Mouse (Mus musculus) heart, embryonic 14.5 days (tissue): ENCODE measurements around the gene Hoxb3. TPM values are rescaled to one million over a fixed set of nuclear protein-coding genes. Genes with fewer than 3 reads are reported as not detected.

Experiments
- ATAC-seq: fragments of 200-750 bp; cut with Nextera tagmentation; 2 replicates; pipeline ENCODE4 v1.8.0; 2017; ENCODE audit warnings: low read depth, moderate TSS enrichment; ENCODE audit not compliant: insufficient number of reproducible peaks, insufficient read depth, low FRiP score
- H3K27ac ChIP-seq, 2 experiments: fragments of 200-500 bp in 1 of 2; fragments of 300-500 bp in 1 of 2; sonication (generic) in 1 of 2; replicated peaks in 1 of 2; 2 replicates each; pipeline ENCODE4 v1.5.1; 2012 to 2014; ENCODE audit warnings: low read depth in 2 of 2, low read length in 2 of 2, control low read depth in 1 of 2, mild to moderate bottlenecking in 1 of 2, mixed read lengths in 1 of 2; ENCODE audit not compliant: control insufficient read depth in 1 of 2, insufficient read depth in 1 of 2
- H3K27me3 ChIP-seq: fragments of 300-500 bp; sonication (generic); 2 replicates; pipeline ENCODE4 v1.6.1; 2014; ENCODE audit warnings: mild to moderate bottlenecking, low read length, control low read depth; ENCODE audit not compliant: control insufficient read depth, insufficient read depth
- H3K36me3 ChIP-seq: fragments of 300-500 bp; sonication (generic); 2 replicates; pipeline ENCODE4 v1.6.1; 2014; ENCODE audit warnings: mild to moderate bottlenecking, control low read depth, low read length, mixed read lengths; ENCODE audit not compliant: control insufficient read depth, insufficient read depth
- H3K4me1 ChIP-seq, 2 experiments: fragments of 200-500 bp in 1 of 2; fragments of 300-500 bp in 1 of 2; sonication (generic) in 1 of 2; 2 replicates each; pipeline ENCODE4 v1.6.1; 2012 to 2014; ENCODE audit warnings: low read length in 2 of 2, control low read depth in 1 of 2, mixed read lengths in 1 of 2; ENCODE audit not compliant: control insufficient read depth in 2 of 2, insufficient read depth in 2 of 2
- H3K4me2 ChIP-seq: fragments of 300-500 bp; sonication (generic); 2 replicates; pipeline ENCODE4 v1.6.1; 2014; ENCODE audit warnings: mild to moderate bottlenecking, low read length
- H3K4me3 ChIP-seq, 2 experiments: fragments of 200-500 bp in 1 of 2; fragments of 300-500 bp in 1 of 2; sonication (generic) in 1 of 2; 2 replicates each; pipeline ENCODE4 v1.5.1; 2012 to 2014; ENCODE audit warnings: low read length in 2 of 2, mild to moderate bottlenecking in 2 of 2, control low read depth in 1 of 2, low read depth in 1 of 2, moderate library complexity in 1 of 2; ENCODE audit not compliant: control insufficient read depth in 1 of 2, insufficient read depth in 1 of 2
- H3K9ac ChIP-seq: fragments of 300-500 bp; sonication (generic); 2 replicates; pipeline ENCODE4 v1.6.1; 2014; ENCODE audit warnings: mild to moderate bottlenecking, low read length
- H3K9me3 ChIP-seq: fragments of 300-500 bp; sonication (generic); 2 replicates; pipeline ENCODE4 v1.6.1; 2016; ENCODE audit warnings: low read length, control low read depth; ENCODE audit not compliant: control insufficient read depth
- WGBS: fragments of 180-500 bp; shearing (Covaris S2); extraction: QIAGEN DNeasy Blood & Tissue Kit; methylation state at CpG from one replicate; pipeline ENCODE4 v1.1.7; 2014; 5-methylcytosine and 5-hydroxymethylcytosine counted together
- polyA plus RNA-seq: library from polyadenylated mRNA; unstranded; fragments of >200 nt; fragmentation: Nextera tagmentation; extraction: Ambion mirVana; gene quantifications from 2 replicates; pipeline ENCODE4 v1.2.1, GENCODE M21; 2014

The Hoxb3 gene
- 0.31 and 0.43 TPM in 2 replicates for polyA plus RNA-seq

- no peak for ATAC-seq
- H3K36me3 ChIP-seq: no peaks in the 10 kb centered on the region
- WGBS: 21% methylated on average over 10 of the region's 10 CpGs
- no peaks in the 10 kb centered on the region for H3K9me3 ChIP-seq
- peaks cover 99% of the 10 kb centered on the region for H3K27me3 ChIP-seq
- no peak within 1 kb of the TSS for H3K4me2 ChIP-seq
- H3K9ac ChIP-seq: no peak within 1 kb of the TSS
- 0 out of 4 replicates have a peak, but pooled peaks cover 2 to 7% of the 10 kb centered on the region in 2 experiments for H3K4me1 ChIP-seq
- no peak within 1 kb of the TSS for H3K27ac ChIP-seq
- H3K4me3 ChIP-seq: no peak within 1 kb of the TSS
Observed at GRCm38 (mm10) chr11:96323154-96323553, at the start of gene Hoxb3. Gene Hoxb3 (plus strand): TSS chr11:96323326.

DNA sequence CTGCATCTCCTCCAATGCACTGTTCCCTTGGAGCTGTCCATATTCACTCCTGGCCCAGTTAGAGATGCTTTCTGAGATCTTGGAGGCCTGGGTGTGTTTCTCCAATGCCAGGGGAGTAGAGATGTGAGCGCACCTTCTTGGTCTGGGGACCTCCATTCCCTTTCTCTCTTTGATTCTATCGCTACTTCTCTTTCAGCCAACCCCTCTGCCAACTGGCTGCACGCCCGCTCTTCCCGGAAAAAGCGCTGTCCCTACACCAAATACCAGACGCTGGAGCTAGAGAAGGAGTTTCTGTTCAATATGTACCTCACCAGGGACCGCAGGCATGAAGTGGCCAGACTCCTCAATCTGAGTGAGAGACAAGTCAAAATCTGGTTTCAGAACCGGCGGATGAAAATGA, 48.7 kb upstream of the Hoxb3 start:
- Histone ChIP-seq H3K36me3 (no peaks in the 10 kb centered on the region), H3K9ac (no peak overlapping the region), H3K4me2 (no peak overlapping the region), H3K9me3 (no peaks in the 10 kb centered on the region), H3K27ac (no peak overlapping the region), H3K4me3 (no peak overlapping the region), H3K4me1 (peaks cover 0 to 11% of the 10 kb centered on the region in 2 experiments; a peak in 2 of 4 replicates), H3K27me3 (peaks cover 100% of the 10 kb centered on the region)
- 4% methylated on average over 10 of the region's 10 CpGs for WGBS
- no peak for ATAC-seq

DNA sequence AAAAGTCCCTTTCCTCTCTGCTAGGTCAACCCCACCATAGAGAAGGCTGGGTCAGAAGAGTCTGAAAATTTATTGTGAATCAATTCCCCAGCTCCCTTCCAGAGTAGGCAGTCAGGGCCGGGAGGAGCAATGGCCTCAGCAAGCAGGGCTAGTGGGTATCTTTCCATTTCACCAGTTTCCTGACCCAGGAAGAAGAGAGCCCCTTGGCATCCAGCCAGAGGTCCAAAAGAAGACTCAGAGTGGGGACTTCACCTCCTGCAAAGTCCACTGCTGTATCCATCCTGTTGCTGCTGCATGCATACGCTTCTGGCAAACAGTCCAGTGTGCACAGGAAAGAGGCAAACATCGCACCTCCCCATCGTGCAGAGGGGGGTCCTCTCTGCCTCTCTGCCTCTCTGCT, 47.2 kb upstream of the Hoxb3 start:
- H3K9me3 ChIP-seq: no peaks in the 10 kb centered on the region
- 13% methylated on average over 4 of the region's 4 CpGs for WGBS
- no peak overlapping the region for H3K9ac ChIP-seq
- H3K27me3 ChIP-seq: peaks cover 100% of the 10 kb centered on the region
- no peaks in the 10 kb centered on the region for H3K36me3 ChIP-seq
- no peak overlapping the region for H3K4me3 ChIP-seq
- no peak for ATAC-seq
- peaks cover 0 to 11% of the 10 kb centered on the region in 2 experiments; a peak in 2 of 4 replicates for H3K4me1 ChIP-seq
- no peak overlapping the region for H3K4me2 ChIP-seq
- H3K27ac ChIP-seq: no peak overlapping the region

- Histone ChIP-seq H3K4me3 (no peak overlapping the region), H3K9ac (no peak overlapping the region), H3K9me3 (no peaks in the 10 kb centered on the region), H3K27ac (no peak overlapping the region), H3K4me1 (0 out of 4 replicates have a peak, but pooled peaks cover 0 to under 1% of the 10 kb centered on the region in 2 experiments), H3K36me3 (no peaks in the 10 kb centered on the region), H3K27me3 (peaks cover 99% of the 10 kb centered on the region), H3K4me2 (no peak overlapping the region)
- WGBS: 2% methylated on average over 35 of the region's 35 CpGs
- ATAC-seq: no peak
Observed at GRCm38 (mm10) chr11:96277151-96278044, 45.7 kb upstream of the Hoxb3 start.

DNA sequence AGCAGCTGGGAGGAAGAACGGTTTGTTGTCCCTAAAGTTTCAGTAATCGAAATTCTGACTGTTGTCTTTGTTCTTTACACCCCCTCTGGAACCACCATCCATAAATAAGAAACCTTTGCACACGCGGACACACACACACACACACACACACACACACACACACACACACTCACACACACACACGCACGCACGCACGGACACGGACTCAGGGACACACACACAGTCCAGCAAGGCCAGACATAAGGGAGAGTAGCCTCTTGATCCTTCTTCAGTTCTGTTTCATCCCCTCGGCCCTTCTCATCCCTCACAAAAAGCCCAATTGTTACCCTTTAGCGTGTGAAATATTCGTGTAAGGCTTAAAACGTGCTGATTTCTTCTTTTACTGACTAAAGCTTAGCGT, 44.8 kb upstream of the Hoxb3 start:
- WGBS: 18% methylated on average over 11 of the region's 14 CpGs
- H3K27ac ChIP-seq: no peak overlapping the region
- no peak overlapping the region for H3K4me3 ChIP-seq
- no peaks in the 10 kb centered on the region for H3K9me3 ChIP-seq
- ATAC-seq: no peak
- peaks cover 99% of the 10 kb centered on the region for H3K27me3 ChIP-seq
- H3K36me3 ChIP-seq: no peaks in the 10 kb centered on the region
- H3K4me1 ChIP-seq: no peaks in the 10 kb centered on the region
- H3K9ac ChIP-seq: no peak overlapping the region
- no peak overlapping the region for H3K4me2 ChIP-seq

- Histone ChIP-seq H3K36me3 (no peaks in the 10 kb centered on the region), H3K9ac (no peak overlapping the region), H3K4me1 (0 out of 4 replicates have a peak, but pooled peaks cover 0 to 2% of the 10 kb centered on the region in 2 experiments), H3K9me3 (no peaks in the 10 kb centered on the region), H3K4me2 (no peak overlapping the region), H3K27ac (no peak overlapping the region), H3K27me3 (peaks cover 99% of the 10 kb centered on the region), H3K4me3 (no peak overlapping the region)
- 1% methylated on average over 9 of the region's 9 CpGs for WGBS
- ATAC-seq: no peak
Observed at GRCm38 (mm10) chr11:96278773-96279172, 44.4 kb upstream of the Hoxb3 start.

DNA sequence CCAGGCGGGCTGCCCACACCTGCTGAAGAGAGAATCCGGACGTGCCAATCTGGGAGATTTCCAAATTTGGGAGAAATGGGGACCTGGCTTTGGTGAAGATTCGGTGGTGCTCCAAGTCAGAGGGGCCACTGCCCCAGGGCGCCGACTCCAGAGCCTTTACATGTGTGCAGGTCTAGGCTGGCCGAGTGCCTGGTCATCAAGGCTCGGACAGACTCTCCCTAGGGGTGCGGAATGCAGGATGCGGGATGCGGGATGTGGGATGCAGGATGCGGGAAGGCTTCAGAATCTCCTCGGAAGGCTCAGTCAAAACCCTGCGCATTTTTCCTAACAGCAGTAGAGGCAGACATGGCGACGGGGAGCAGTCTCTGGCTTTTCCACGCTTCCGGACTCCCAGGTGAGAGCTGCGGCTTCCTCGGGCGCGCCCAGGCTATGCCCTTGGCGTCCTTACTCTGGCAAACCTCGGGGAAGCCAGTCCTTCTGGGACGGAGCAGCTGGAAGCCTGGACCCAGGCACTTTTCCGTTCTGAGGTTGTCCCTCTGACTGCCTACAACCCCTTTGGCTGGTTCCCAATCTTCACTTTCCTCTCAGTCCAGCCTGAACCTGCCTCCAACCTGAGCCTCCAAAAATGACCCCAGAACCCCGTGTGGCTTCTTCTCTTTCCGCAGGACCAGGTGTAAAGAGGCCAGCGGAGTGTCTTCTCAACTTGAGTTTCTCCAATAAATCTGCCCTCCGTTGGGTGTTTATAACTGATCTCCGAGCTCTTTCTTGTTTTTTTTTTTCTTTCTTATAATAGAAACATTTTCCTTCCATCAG, 43.5 kb upstream of the Hoxb3 start:
- WGBS: 4% methylated on average over 31 of the region's 31 CpGs
- Histone ChIP-seq H3K4me2 (no peak overlapping the region), H3K36me3 (no peaks in the 10 kb centered on the region), H3K9me3 (no peaks in the 10 kb centered on the region), H3K27me3 (peaks cover 99% of the 10 kb centered on the region), H3K9ac (no peak overlapping the region), H3K27ac (no peak overlapping the region), H3K4me3 (no peak overlapping the region), H3K4me1 (peaks cover 0 to 11% of the 10 kb centered on the region in 2 experiments; a peak in 3 of 4 replicates)
- ATAC-seq: no peak
